Mouse (Mus musculus) heart, adult 18-20 months (tissue): ENCODE measurements around the gene Cinp. TPM values are rescaled to one million over a fixed set of nuclear protein-coding genes. Genes with fewer than 3 reads are reported as not detected.

Experiments
- DNase-seq, 2 experiments: peaks; one replicate each; pipeline ENCODE4 v3.0.0; 2021 to 2022; ENCODE audit warnings: mixed read lengths in 1 of 2
- total RNA-seq, 2 experiments: library from RNA; stranded (reverse); gene quantifications; 2 replicates each; pipeline ENCODE4 v1.2.3; 2021

Gene Cinp
- total RNA-seq, 2 experiments from 2014 or later = 26.9 to 29.5 TPM

DNA sequence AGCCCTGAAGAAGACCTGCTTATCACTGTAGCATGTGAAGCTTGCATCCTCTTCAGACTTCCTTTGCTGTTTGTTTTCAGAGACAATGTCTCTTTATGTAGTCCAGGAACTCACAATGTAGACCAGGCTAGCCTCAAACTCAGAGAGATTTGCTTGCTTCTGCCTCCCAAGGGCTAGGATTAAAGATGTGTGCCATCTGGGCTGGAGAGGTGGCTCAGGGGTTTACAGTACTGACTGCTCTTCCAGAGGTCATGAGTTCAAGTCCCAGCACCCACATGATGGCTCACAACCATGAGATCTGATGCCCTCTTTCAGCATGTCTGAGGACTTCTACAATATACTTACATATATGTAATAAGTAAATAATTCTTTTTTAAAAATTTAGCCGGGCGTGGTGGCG lies 53.8 kb downstream of the Cinp start:
- DNase-seq = no peak

DNA sequence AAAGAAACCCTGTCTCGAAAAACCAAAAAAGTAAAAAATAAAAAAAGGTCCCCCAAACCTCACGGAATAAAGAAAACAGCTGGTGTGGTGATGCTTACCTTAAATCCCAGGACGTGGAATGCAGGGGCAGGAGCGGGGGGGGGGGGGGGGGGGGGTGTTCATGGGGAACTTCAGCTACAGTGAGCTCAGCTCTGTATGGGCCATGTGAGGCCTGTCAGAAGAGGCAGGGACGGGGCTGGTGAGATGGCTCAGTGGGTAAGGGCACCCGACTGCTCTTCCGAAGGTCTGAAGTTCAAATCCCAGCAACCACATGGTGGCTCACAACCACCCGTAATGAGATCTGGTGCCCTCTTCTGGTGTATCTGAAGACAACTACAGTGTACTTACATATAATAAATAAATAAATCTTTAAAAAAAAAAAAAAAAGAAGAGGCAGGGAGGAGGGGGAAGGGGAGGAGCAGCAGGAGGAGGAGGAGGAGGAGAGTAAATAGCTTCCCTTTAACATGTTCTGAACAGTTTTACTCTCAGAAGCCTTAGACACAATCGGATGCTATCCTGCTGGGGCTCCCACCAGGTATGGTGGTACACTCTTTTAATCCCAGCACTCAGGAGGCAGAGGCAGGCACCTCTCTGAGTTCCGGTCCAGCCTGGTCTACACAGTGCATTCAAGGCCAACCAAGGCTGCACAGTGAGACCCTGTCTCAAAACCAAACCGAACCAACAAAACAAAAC lies 58.5 kb downstream of the Cinp start:
- DNase-seq = no peak

DNA sequence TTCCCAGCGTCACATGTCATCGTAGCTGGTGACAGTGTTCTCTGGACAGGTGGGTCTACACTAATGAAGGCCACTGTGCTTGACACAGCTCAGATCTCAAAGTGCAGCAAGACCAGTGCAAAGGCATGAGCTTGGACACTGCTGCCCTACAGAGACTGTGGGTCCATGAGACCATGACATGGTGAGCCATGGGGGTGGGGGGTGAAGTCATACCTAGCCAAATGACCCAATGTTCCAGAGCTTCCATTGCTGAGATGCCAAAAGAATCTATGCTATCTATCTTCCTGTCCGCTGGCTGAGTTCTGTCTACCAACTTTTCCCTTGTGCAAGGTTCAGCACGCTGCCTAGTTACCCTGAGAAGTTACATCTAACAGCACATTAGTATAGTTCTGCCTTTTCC lies 60.0 kb downstream of the Cinp start:
- no peak for DNase-seq

Other genes starting within 250 kb of the Cinp start
- not detected for gene 1700001K19Rik, start 206.5 kb downstream of the Cinp start, total RNA-seq
- 100 to 1,000 TPM; 261 to 408 TPM for gene Hsp90aa1, start 186.4 kb downstream of the Cinp start, total RNA-seq
- 10 to 100 TPM; 31.0 to 32.1 TPM for gene Wdr20, start 151.2 kb downstream of the Cinp start, total RNA-seq
- 1 to 10 TPM in 1 of 2 experiments, under 1 TPM in 1; 0.80 to 1.4 TPM for gene Mok, start 48.2 kb downstream of the Cinp start, total RNA-seq
- 10 to 100 TPM; 10.3 to 11.4 TPM for gene Zfp839, start 38.9 kb downstream of the Cinp start, total RNA-seq
- 1 to 10 TPM; 5.1 to 6.0 TPM for gene Tecpr2, start 119 bp upstream of the Cinp start, total RNA-seq
- 10 to 100 TPM; 59.5 to 68.0 TPM for gene Ankrd9, start 89.9 kb upstream of the Cinp start, total RNA-seq
- gene Rcor1, start 150.2 kb upstream of the Cinp start, total RNA-seq = 10 to 100 TPM; 14.7 to 15.0 TPM